Mouse (Mus musculus): Measurements from ENCODE around the gene Gpr63. TPM values are rescaled to one million over a fixed set of nuclear protein-coding genes. Genes with fewer than 3 reads are reported as not detected.

The Gpr63 gene
- polyA plus RNA-seq (2015; fragmentation: Nextera tagmentation; extraction: Ambion mirVana): 0.49 and 0.58 TPM in 2 replicates

DNA sequence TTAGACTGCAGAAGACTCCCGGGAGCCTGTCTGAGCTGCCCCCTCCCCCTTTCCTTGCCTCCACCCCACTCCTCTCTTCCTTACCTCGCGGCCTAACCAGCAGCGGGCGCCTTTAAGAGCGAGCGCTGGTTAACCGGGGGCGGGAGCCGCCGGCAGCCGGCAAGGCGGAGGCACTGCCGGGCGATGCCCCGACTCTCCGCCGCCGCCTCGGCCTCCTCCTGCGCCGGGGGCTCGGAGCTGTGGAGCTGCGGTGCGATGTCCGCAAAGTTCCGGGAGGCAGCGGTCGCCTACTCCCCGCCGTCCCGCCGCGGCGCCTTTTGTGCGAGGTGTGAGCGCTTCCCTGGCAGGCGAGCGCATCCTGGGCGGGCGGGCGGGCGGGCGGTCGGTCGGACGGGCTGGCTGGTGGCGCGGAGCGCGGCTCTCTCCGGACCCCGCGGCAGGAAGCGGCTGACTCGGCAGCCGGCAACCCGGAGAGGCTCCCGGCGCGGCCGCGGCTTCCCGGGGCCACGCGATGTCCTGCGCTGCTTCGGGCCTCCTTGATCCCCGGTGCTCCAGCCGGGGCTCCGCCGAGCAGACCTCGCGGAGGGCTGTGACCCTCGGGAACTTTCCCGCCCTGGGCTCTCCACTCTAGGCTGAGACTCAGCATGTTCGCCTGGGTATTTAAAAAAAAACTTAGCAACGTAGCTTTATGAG lies at the start of gene Gpr63:
TSS of gene Gpr63 (plus strand) at position 109 of the 693 bp plus-strand sequence.
- peaks cover 3% of the 10 kb centered on the region; the same call in 1 of the 2 replicates for H3K4me1 ChIP-seq (ENCODE audit: insufficient read depth, low read depth, low read length)
- 1% methylated on average over 59 of the region's 78 CpGs for WGBS

DNA sequence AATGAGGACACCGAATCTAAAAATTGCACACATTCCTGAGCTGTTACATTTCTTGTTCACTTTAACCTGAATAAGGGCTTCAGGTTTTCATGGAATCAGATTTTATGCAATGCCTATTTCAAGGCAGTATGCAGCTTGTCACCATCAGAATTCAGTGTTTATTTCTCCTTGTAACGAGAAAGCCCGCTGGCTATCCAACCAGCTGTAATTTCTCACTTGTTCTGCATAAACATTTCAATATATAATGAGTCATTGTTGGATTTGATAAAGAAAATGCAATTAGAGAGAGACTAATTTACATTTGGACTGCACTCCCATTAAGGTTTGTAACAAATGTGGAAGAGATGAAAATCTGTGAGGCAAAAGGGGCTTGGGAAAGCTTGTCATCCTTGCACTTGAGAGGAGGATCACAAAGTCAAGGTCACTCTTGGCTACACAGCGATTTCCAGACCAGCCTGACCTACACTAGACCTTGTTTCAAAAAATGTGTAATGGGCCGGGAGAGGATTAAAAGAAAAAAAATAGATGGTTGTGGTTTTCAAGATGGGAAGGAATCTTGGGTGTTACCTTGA lies 46.1 kb upstream of the Gpr63 start:
- H3K9me3 ChIP-seq (ENCODE audit: low read length): no peaks in the 10 kb centered on the region
- H3K27me3 ChIP-seq (replicated peaks; ENCODE audit: insufficient read depth, low read length): no peaks in the 10 kb centered on the region
- no peak overlapping the region for H3K27ac ChIP-seq (ENCODE audit: low read length)
- 47% methylated on average over 5 of the region's 5 CpGs for WGBS
- H3K36me3 ChIP-seq (ENCODE audit: insufficient read depth, low read length): no peaks in the 10 kb centered on the region
- H3K9ac ChIP-seq (replicated peaks; ENCODE audit: low read depth): no peak overlapping the region
- no peak for TF ChIP-seq EP300 (IDR thresholded peaks at IDR 0.05)
- no peak for TF ChIP-seq CTCF (IDR thresholded peaks at IDR 0.05)
- no peak overlapping the region for H3K4me2 ChIP-seq (replicated peaks; ENCODE audit: low read depth, low read length)
- DNase-seq (ENCODE audit: low spot score): peak; percentile 4
- H3K4me1 ChIP-seq (ENCODE audit: insufficient read depth, low read depth, low read length): no peaks in the 10 kb centered on the region
- no peak overlapping the region for H3K4me3 ChIP-seq (ENCODE audit: low read depth, low read length)
- ATAC-seq: no peak

More for the DNA sequence above, at the start of gene Gpr63:
- ATAC-seq (peak; percentile 94), DNase-seq (ENCODE audit: low spot score) (peak; percentile 84)
- Histone ChIP-seq H3K9me3 (ENCODE audit: low read length) (no peaks in the 10 kb centered on the region), H3K4me2 (replicated peaks; ENCODE audit: low read depth, low read length) (peak within 1 kb of the TSS; percentile 77), H3K9ac (replicated peaks; ENCODE audit: low read depth) (peak within 1 kb of the TSS; percentile 62), H3K36me3 (ENCODE audit: insufficient read depth, low read length) (no peaks in the 10 kb centered on the region), H3K27me3 (replicated peaks; ENCODE audit: insufficient read depth, low read length) (no peaks in the 10 kb centered on the region), H3K4me3 (ENCODE audit: low read depth, low read length) (peak within 1 kb of the TSS; percentile 65), H3K27ac (ENCODE audit: low read length) (peak within 1 kb of the TSS; percentile 64)
- TF ChIP-seq CTCF (IDR thresholded peaks at IDR 0.05) (peak; percentile 43), EP300 (IDR thresholded peaks at IDR 0.05) (no peak)

DNA sequence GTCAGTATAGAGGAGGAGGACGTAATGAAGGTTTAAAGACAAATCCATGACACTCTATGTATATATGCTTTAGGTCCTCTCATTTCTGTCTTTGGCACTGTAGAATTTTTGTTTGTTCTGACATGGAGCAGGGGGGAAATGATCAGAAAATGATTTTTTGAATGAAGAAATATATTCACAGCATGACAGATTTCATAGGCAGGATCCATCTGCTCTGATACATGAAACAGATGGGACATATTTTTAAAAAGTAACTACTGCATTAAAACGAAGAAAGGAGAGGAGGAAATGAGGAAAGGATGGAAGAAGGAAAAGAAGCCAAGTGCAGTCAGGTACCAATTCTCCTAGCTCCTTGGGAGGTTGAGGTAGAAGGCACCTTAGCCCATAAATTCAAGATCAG lies 41.5 kb upstream of the Gpr63 start:
- Histone ChIP-seq H3K27ac (ENCODE audit: low read length) (no peak overlapping the region), H3K4me1 (ENCODE audit: insufficient read depth, low read depth, low read length) (no peaks in the 10 kb centered on the region), H3K4me2 (replicated peaks; ENCODE audit: low read depth, low read length) (no peak overlapping the region), H3K9me3 (ENCODE audit: low read length) (no peaks in the 10 kb centered on the region), H3K27me3 (replicated peaks; ENCODE audit: insufficient read depth, low read length) (no peaks in the 10 kb centered on the region), H3K36me3 (ENCODE audit: insufficient read depth, low read length) (no peaks in the 10 kb centered on the region), H3K9ac (replicated peaks; ENCODE audit: low read depth) (no peak overlapping the region), H3K4me3 (ENCODE audit: low read depth, low read length) (no peak overlapping the region)
- TF ChIP-seq CTCF (IDR thresholded peaks at IDR 0.05) (no peak), EP300 (IDR thresholded peaks at IDR 0.05) (no peak)
- 61% methylated on average over 2 of the region's 2 CpGs for WGBS
- DNase-seq (ENCODE audit: low spot score): no peak
- ATAC-seq: no peak

DNA sequence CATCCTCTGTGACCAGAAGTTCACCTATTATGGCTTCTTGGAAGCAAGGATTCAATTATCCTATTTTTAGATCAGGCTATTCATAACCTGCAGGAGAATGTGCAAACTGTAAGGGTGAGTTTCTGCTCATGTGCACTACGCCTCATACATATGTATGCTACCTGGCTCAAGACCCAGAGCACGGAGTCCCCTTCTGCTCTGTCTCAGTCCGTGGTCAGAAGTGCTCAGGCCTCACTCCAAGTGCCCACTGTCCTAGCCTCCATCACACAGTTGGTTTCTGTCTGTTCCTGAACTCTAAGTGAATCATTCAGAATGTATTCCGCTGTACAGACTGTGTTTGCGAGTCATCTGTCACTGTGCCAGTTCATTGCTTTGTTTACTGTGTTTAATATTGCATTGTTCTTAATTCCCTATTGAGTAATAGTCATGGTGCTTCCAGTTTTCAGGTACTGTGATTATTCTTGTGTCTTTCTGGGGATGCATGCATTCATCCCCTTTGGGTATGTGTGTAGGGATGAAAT lies 37.9 kb upstream of the Gpr63 start:
- Histone ChIP-seq H3K27ac (ENCODE audit: low read length) (no peak overlapping the region), H3K4me2 (replicated peaks; ENCODE audit: low read depth, low read length) (no peak overlapping the region), H3K9me3 (ENCODE audit: low read length) (no peaks in the 10 kb centered on the region), H3K9ac (replicated peaks; ENCODE audit: low read depth) (no peak overlapping the region), H3K4me3 (ENCODE audit: low read depth, low read length) (no peak overlapping the region), H3K36me3 (ENCODE audit: insufficient read depth, low read length) (no peaks in the 10 kb centered on the region), H3K4me1 (ENCODE audit: insufficient read depth, low read depth, low read length) (no peaks in the 10 kb centered on the region), H3K27me3 (replicated peaks; ENCODE audit: insufficient read depth, low read length) (no peaks in the 10 kb centered on the region)
- ATAC-seq: no peak
- 73% methylated on average over 5 of the region's 5 CpGs for WGBS
- no peak for DNase-seq (ENCODE audit: low spot score)
- TF ChIP-seq EP300 (IDR thresholded peaks at IDR 0.05) (no peak), CTCF (IDR thresholded peaks at IDR 0.05) (no peak)

DNA sequence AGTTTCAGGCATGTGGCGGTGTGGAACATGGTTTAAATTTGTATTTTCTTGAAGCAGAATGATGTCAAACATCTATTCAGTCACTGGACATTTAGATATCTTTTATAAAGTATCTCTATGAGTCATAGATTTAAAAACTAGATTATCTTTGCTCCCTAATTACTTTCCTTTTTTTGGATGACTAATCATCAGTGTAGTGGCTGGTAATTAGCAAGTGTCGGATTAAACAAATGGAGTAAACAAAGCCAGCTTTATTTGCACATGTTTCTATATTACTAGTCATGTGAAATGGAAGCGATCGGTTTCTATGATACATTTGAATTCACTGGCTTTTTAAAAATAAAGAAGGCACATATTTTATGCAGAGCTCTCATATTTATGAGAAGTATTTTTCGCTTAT lies 37.3 kb upstream of the Gpr63 start:
- H3K9me3 ChIP-seq (ENCODE audit: low read length): no peaks in the 10 kb centered on the region
- no peaks in the 10 kb centered on the region for H3K36me3 ChIP-seq (ENCODE audit: insufficient read depth, low read length)
- DNase-seq (ENCODE audit: low spot score) (no peak), ATAC-seq (no peak)
- no peak overlapping the region for H3K27ac ChIP-seq (ENCODE audit: low read length)
- H3K4me1 ChIP-seq (ENCODE audit: insufficient read depth, low read depth, low read length): no peaks in the 10 kb centered on the region
- WGBS: 80% methylated on average over 5 of the region's 5 CpGs
- H3K9ac ChIP-seq (replicated peaks; ENCODE audit: low read depth): no peak overlapping the region
- H3K4me3 ChIP-seq (ENCODE audit: low read depth, low read length): no peak overlapping the region
- no peaks in the 10 kb centered on the region for H3K27me3 ChIP-seq (replicated peaks; ENCODE audit: insufficient read depth, low read length)
- no peak overlapping the region for H3K4me2 ChIP-seq (replicated peaks; ENCODE audit: low read depth, low read length)
- TF ChIP-seq CTCF (IDR thresholded peaks at IDR 0.05): no peak
- TF ChIP-seq EP300 (IDR thresholded peaks at IDR 0.05): no peak

DNA sequence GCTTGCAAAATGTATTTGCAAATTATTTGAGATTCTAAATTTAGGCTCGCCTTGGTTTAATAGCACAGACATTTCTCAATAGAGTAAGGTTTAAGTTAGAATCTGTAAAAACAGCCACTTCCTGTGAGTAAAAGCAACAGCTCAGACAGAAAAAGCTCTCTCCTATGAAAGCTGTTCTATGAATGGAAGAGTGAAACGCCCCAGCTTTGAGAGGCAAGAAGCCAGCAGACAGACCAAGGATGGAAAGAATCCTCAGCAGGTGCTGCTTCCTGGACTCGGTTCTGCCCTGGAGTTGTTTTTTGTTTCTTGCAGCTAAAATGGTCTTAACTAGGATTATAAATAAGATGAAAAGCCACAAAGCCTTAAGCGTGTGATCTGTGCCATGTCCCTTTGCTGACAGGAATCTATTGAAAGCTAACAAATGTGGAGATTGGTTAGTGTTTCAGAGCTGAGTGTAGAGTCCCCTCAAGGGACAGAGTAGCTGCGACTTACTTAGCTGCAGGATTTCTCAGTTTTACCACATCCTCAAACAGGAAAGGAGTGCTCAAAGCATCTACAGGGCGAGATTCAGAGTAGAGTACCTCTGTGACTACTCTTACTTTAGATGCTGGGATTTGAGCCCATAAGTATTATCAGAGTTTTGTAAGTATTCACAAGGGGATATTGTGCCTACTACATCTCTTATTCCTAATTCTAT lies 23.3 kb upstream of the Gpr63 start:
- Histone ChIP-seq H3K4me2 (replicated peaks; ENCODE audit: low read depth, low read length) (no peak overlapping the region), H3K4me3 (ENCODE audit: low read depth, low read length) (no peak overlapping the region), H3K9ac (replicated peaks; ENCODE audit: low read depth) (no peak overlapping the region), H3K9me3 (ENCODE audit: low read length) (no peaks in the 10 kb centered on the region), H3K36me3 (ENCODE audit: insufficient read depth, low read length) (no peaks in the 10 kb centered on the region), H3K27ac (ENCODE audit: low read length) (no peak overlapping the region), H3K27me3 (replicated peaks; ENCODE audit: insufficient read depth, low read length) (no peaks in the 10 kb centered on the region), H3K4me1 (ENCODE audit: insufficient read depth, low read depth, low read length) (no peaks in the 10 kb centered on the region)
- ATAC-seq (no peak), DNase-seq (ENCODE audit: low spot score) (no peak)
- WGBS: 54% methylated on average over 6 of the region's 6 CpGs
- TF ChIP-seq EP300 (IDR thresholded peaks at IDR 0.05) (no peak), CTCF (IDR thresholded peaks at IDR 0.05) (no peak)

Measured in lung, postnatal 0 days (tissue).